Mouse (Mus musculus) embryonic fibroblast, embryonic 13.5 days (primary cell): ENCODE results near the gene Ldlrad3. TPM values are rescaled to one million over a fixed set of nuclear protein-coding genes. Genes with fewer than 3 reads are reported as not detected.

Experiments used
- H3K27ac ChIP-seq: 2 replicates; pipeline ENCODE4 v1.5.1; 2012; ENCODE audit warnings: low read length, control low read depth, inconsistent platforms; ENCODE audit not compliant: insufficient read depth
- H3K4me1 ChIP-seq: 2 replicates; pipeline ENCODE4 v1.6.1; 2011; ENCODE audit warnings: low read length; ENCODE audit not compliant: control insufficient read depth, insufficient read depth
- H3K4me3 ChIP-seq: 2 replicates; pipeline ENCODE4 v1.5.1; 2011; ENCODE audit warnings: mild to moderate bottlenecking, control low read depth, low read length; ENCODE audit not compliant: insufficient read depth
- CTCF ChIP-seq: IDR thresholded peaks from 2 replicates; pipeline ENCODE4 v1.5.1; 2011; ENCODE audit warnings: mild to moderate bottlenecking, control low read depth, low read length, moderate library complexity, borderline replicate concordance; ENCODE audit not compliant: insufficient read depth
- POLR2A ChIP-seq: IDR thresholded peaks from 2 replicates; pipeline ENCODE4 v1.6.1; 2011; ENCODE audit warnings: low read depth, mild to moderate bottlenecking, control low read depth, low read length, moderate library complexity
- polyA plus RNA-seq: library from polyadenylated mRNA; stranded (reverse); fragments of >200 nt; gene quantifications from 2 replicates; pipeline ENCODE4 v1.2.4, GENCODE M21; 2011; ENCODE audit warnings: low read depth; ENCODE audit not compliant: missing spikeins, insufficient read length

Gene Ldlrad3
- polyA plus RNA-seq, 1 experiment: 19.6 TPM

DNA sequence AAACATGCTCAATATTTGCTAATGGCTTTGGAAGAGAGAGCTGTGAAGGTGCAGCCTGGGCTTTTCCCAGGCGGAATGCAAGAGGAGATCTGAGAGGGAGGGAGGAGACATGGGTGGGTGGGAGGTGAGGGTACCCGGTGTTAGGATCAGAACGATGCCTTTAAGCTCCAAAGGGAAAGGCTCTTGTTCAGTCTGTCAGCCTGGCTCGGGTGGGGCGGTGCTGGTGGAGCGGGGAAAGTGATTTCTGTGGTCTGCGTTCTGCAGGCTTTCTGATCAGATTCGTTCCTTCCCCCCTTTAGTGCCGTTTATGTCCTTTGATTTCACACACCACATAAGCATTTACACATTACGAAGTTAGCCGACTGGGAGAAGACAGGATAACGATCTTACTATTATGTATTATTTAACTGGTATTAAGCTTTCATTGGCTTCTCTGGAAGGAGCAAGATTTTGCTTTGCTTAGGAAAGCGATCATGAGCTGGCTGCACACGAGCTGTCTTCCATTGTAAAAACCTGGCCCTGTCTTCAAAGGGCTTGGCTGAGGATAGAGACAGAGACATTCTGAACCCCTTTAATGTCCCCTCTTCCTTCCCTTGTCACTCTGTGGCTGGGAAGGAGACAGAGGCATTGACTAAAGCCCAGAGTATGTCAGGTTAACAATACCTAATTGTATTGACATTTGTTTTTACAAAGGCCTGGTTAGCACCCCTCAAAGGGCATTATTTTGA lies 19.7 kb upstream of the Ldlrad3 start:
- TF ChIP-seq CTCF: no peak
- no peak for TF ChIP-seq POLR2A
- no peak overlapping the region for H3K4me3 ChIP-seq

DNA sequence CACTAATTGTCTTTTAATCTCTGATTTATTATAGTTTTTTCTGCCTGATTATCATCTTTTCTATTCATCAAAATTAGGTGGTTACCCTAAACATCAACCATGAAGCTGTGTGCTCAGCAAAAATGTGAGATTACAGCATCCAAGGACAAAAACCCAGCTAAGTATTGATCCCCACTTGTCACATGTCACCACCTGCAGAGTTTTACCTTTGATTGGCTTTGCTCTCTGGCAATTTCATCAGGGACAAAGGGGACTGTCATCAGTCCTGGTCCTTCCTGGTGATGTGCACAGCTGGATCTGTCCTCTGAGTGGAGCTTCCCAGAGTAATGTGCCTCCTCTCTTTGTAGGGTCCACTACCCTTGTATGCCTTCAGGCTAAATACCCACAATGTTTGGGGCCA lies 17.3 kb upstream of the Ldlrad3 start:
- no peak overlapping the region for H3K27ac ChIP-seq
- no peak overlapping the region for H3K4me3 ChIP-seq
- no peaks in the 10 kb centered on the region for H3K4me1 ChIP-seq
- TF ChIP-seq CTCF: no peak
- no peak for TF ChIP-seq POLR2A

More for the DNA sequence above, 19.7 kb upstream of the Ldlrad3 start:
- no peaks in the 10 kb centered on the region for H3K4me1 ChIP-seq
- H3K27ac ChIP-seq: no peak overlapping the region

DNA sequence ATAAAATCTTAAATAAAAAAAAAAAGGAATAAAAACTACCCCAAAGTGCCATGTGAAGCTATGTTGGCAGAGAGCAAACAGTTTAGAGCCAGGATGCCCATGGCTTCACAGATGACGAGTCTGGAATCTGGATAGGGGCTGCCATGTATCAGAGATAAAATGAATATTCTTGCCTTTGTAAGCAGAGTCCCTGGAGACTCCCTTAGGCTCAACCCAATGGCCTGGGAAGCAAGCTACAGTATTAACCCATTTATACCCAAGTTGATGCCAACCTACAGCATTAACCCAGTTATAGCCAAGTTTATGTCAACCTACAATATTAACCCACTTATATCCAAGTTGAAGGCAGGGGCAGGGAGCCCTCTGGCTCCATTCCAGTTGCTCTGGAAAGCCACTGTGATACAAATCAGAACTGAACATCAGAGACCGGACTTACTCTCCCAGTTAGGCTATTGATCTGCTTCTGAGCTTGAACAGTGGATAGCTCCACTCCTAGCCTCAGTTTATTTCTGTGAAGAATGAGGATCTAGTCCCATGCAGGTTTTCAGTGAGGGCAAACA lies 16.1 kb upstream of the Ldlrad3 start:
- TF ChIP-seq POLR2A: no peak
- no peak overlapping the region for H3K4me3 ChIP-seq
- H3K27ac ChIP-seq: no peak overlapping the region
- H3K4me1 ChIP-seq: no peaks in the 10 kb centered on the region

DNA sequence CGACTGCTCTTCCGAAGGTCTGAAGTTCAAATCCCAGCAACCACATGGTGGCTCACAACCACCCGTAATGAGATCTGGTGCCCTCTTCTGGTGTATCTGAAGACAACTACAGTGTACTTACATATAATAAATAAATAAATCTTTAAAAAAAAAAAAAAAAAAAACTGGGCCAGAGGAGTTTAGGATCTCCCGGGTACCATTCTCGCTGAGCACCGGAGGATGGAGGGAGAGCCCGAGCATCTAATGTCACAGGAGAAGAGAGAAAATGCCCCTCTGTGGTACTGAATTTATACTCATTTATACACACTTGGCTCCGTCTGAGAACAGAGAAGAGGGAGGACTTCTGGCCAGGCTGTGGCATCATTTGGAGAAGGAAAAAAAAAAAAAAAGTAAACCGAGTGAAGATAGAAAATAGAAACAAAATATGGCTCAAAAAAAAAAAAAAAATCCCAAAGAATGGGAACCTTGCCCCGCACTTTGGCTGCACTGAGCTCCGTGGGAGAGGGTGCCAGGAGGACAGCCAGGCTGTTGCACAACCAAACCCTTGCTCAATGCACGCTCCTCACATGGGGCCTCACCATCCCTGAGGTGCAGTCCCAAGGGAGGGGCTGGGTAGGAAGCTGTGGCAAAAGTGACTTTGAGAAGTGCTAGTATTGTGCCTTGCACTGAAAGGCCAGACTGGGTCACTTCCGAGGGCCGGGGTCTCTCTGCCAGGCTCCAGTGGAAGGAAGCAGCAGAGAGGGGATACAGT lies 15.2 kb upstream of the Ldlrad3 start:
- H3K4me3 ChIP-seq: no peak overlapping the region
- no peak overlapping the region for H3K27ac ChIP-seq
- no peaks in the 10 kb centered on the region for H3K4me1 ChIP-seq
- no peak for TF ChIP-seq CTCF
- no peak for TF ChIP-seq POLR2A

DNA sequence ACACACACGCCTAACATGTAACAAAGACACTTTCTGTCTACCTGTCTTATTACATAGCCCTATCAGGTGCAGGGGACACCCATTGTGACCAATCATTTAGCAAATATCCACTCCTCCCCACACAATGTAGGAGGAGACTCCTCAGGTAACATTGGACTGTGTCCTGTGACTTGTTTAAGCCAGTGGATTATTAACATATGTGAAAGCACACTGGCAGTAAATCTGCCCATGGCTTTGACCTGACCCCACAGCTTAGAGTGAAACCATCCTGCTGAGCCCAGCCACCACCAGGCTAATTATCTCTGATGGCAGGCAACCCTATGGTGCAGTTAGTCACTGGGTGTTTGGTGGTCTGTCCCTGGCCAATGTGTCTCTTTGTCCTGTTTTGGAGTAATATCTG lies 11.1 kb upstream of the Ldlrad3 start:
- H3K4me3 ChIP-seq: no peak overlapping the region
- H3K4me1 ChIP-seq: no peaks in the 10 kb centered on the region
- TF ChIP-seq POLR2A (no peak), CTCF (no peak)
- H3K27ac ChIP-seq: no peak overlapping the region

DNA sequence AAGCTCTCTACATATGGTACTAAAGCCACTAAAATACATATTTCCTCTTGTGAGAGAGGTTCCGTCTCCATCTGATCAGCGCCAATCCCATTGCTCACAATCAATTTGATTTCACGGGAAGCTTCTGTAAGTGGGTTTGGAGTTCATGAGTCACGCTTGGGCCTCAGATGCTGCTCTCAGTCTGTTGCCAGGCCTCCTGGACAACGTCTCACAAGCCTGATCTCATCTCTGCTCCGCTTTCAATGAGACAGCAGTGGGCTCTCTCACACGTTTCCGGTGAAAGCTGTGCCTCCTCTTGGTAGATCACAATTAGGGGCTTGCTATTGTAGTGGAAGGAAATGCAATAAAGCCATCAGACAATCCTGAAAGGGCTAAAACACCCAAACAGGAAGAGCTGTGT lies 10.5 kb upstream of the Ldlrad3 start:
- H3K4me1 ChIP-seq: no peaks in the 10 kb centered on the region
- H3K27ac ChIP-seq: no peak overlapping the region
- TF ChIP-seq CTCF: no peak
- no peak for TF ChIP-seq POLR2A
- H3K4me3 ChIP-seq: no peak overlapping the region

DNA sequence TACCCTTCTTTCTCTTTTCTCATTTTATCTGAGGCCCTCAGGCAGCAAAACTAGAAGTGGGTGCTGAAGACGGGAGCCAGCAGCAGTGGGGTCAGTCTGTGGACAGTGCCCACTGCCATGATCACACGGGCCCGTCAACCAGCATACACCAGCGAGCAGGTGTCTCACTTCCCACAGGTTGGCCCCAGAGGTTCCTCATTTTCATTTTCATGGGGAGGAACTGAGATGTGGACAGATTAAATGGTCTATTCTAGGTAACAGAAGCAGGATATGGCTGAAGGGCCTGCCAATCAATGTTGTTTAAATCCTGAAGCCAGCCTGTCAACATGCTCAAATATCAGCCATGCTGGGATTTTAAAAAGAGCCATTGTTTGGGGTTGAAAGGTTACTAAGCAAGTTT lies 9.3 kb upstream of the Ldlrad3 start:
- no peaks in the 10 kb centered on the region for H3K4me1 ChIP-seq
- no peak overlapping the region for H3K27ac ChIP-seq
- no peak overlapping the region for H3K4me3 ChIP-seq
- TF ChIP-seq CTCF (no peak), POLR2A (no peak)

DNA sequence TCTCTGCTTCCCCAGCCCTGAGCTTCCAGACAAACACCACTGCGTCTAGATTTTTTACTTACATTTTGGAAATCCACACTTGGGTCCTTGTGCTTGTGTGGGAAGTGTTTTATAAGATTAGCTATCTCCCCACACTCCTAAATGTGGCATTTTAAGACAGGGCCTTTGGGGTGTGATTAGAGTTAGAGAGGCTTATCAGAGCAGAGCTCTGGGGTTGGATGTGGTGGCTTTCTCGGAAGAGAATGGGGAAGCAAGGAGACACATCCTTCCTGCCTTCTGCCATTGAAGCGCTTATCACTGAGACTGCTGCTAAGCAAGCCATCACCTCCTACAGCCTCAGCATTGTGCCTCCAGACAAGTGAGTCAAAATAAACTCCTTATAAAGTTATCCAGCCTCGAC lies 8.1 kb upstream of the Ldlrad3 start:
- Histone ChIP-seq H3K4me1 (no peaks in the 10 kb centered on the region), H3K4me3 (no peak overlapping the region), H3K27ac (no peak overlapping the region)
- no peak for TF ChIP-seq POLR2A
- no peak for TF ChIP-seq CTCF

DNA sequence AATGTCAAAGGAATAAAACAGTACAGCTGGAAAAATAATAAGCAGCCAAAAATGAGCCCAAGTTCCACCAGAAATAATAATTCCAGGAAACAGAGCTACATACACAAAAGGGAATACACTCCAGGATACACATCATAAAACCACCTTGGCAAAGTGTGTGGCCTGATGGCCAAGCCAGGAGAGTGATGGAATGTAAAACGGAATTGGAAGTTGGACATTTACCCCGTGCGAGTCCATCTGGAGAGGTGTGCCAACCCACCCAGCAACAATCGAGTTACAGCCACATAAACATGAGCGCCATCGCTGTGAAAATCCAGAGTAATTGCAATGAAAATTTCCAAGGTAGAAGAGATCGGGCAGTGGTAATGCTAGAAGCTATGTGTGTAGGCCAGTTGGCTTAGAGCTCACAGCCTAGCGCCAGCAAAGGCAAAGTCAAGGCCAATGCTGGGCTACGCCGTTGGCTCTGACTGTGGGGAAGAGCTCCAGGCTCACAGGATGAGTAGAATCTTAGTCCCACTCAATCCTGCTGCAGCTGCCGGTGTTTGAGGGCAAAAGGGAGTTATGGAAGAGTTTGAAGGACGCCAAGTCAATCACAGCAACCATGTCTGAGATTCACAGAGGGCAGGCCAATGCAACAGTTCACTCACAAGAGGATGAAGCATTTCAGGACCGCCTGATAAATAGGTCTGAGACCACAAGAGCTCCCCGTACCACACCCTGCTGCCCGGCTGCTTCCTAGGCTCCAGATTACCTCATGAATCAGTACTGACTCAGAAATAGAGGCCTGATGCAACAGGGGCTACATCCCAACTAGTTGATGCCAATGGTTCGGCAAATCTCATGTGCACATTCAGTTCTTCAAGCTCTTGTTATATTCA lies 7.0 kb upstream of the Ldlrad3 start:
- Histone ChIP-seq H3K27ac (peak overlapping the region; percentile 19; the same call in 1 of the 2 replicates), H3K4me3 (no peak overlapping the region), H3K4me1 (no peaks in the 10 kb centered on the region)
- TF ChIP-seq CTCF: no peak
- TF ChIP-seq POLR2A: no peak
